Mouse (Mus musculus): ENCODE data around the gene Eif3g.

The Eif3g gene

DNA sequence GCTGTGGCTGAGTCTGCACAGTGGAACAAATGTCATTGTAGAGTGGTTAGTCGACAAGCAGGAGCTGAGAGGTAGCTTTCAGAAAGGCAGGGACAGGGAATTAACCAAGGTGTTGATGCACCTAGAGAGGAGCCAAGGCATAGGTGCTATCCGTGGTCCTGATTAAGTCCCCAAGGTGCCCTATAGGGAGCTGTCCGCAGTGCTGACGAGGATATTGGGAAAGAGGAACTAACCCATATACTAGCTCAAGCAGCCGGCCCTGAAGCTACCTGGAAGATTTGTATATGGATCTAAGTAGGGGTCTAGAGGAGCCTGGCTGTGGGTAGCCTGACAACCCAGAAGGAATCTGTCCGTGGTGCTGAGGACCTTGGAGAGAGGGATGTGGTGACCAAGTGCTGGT is 41.3 kb downstream of the Eif3g start:
- peak; percentile 37 for DNase-seq (ENCODE audit: low spot score)

DNA sequence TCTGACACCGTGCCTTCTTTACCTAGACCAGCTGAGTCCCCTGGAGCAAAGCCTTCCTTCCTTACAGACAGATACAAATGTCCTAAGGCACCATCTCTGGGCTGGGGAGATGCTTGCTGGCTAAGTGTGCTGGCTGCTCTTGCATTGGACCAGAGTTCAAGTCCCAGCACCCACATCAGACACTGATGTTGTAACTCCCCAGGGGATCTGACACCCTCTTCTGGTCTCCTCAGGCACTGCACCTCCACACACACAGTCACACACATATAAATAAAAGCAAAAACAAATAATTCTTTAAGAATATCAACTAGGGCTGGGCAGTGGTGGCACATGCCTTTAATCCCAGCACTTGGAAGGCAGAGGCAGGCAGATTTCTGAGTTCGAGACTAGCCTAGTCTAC is 48.2 kb downstream of the Eif3g start:
- DNase-seq (ENCODE audit: low spot score): no peak
